Comparison of ENCODE assay signal across 8 mouse cellular contexts in genomic region chr19:6942764-6943163, GRCm38 (mm10). TPM values are rescaled to one million over a fixed set of nuclear protein-coding genes. Genes with fewer than 3 reads are reported as not detected.
DNase-seq lines count a peak whose midpoint lies in the region; ATAC-seq lines count a peak whose summit lies in the region.

No protein-coding gene starts in this region.

- DNase-seq in kidney, adult 18-20 months: no peak
- DNase-seq in natural killer cell, adult 2 months (ENCODE audit: low spot score in 2 of 2): no peak
- no peak for DNase-seq in embryo, embryonic 11 days
- no peak for DNase-seq in layer of hippocampus, adult 9-10 months (ENCODE audit: low spot score)

- H3K4me1 ChIP-seq in kidney, embryonic 15.5 days: peaks cover 31% of the 10 kb centered on the region
- H3K4me1 ChIP-seq in brown adipose tissue, adult 24 weeks (ENCODE audit: control insufficient read depth, insufficient read depth, insufficient read length, low read length): peaks cover 5% of the 10 kb centered on the region; the same call in 1 of the 2 replicates
- peaks cover 33% of the 10 kb centered on the region for H3K4me1 ChIP-seq in hindbrain, embryonic 12.5 days
- H3K4me1 ChIP-seq in midbrain, embryonic 13.5 days (replicated peaks): peaks cover 47% of the 10 kb centered on the region

- peak overlapping the region; percentile 88 for H3K4me3 ChIP-seq in kidney, embryonic 15.5 days (replicated peaks)
- peak overlapping the region; percentile 70 for H3K4me3 ChIP-seq in brown adipose tissue, adult 24 weeks (ENCODE audit: insufficient read depth, low read depth, low read length)
- peak overlapping the region; percentile 85 for H3K4me3 ChIP-seq in hindbrain, embryonic 12.5 days
- peak overlapping the region; percentile 83 for H3K4me3 ChIP-seq in midbrain, embryonic 13.5 days (replicated peaks)

- H3K9me3 ChIP-seq in kidney, embryonic 15.5 days (replicated peaks): no peaks in the 10 kb centered on the region
- no peaks in the 10 kb centered on the region for H3K9me3 ChIP-seq in hindbrain, embryonic 12.5 days (replicated peaks)
- H3K9me3 ChIP-seq in midbrain, embryonic 13.5 days: no peaks in the 10 kb centered on the region

- H3K4me2 ChIP-seq in kidney, embryonic 15.5 days: peak overlapping the region; percentile 94
- H3K4me2 ChIP-seq in hindbrain, embryonic 12.5 days (replicated peaks): peak overlapping the region; percentile 99
- peak overlapping the region; percentile 99 for H3K4me2 ChIP-seq in midbrain, embryonic 13.5 days (replicated peaks)

- peaks cover 17% of the 10 kb centered on the region; the same call in 1 of the 2 replicates for H3K36me3 ChIP-seq in kidney, embryonic 15.5 days
- no peaks in the 10 kb centered on the region for H3K36me3 ChIP-seq in hindbrain, embryonic 12.5 days
- peaks cover 10% of the 10 kb centered on the region for H3K36me3 ChIP-seq in midbrain, embryonic 13.5 days

- peak overlapping the region; percentile 99 for H3K27ac ChIP-seq in kidney, embryonic 15.5 days
- peak overlapping the region; percentile 79 for H3K27ac ChIP-seq in brown adipose tissue, adult 24 weeks (replicated peaks; ENCODE audit: low read depth, low read length)
- H3K27ac ChIP-seq in hindbrain, embryonic 12.5 days: peak overlapping the region; percentile 94
- H3K27ac ChIP-seq in midbrain, embryonic 13.5 days: peak overlapping the region; percentile 98

- no peaks in the 10 kb centered on the region for H3K27me3 ChIP-seq in kidney, embryonic 15.5 days
- peaks cover 2% of the 10 kb centered on the region; the same call in 1 of the 2 replicates for H3K27me3 ChIP-seq in hindbrain, embryonic 12.5 days
- no peaks in the 10 kb centered on the region for H3K27me3 ChIP-seq in midbrain, embryonic 13.5 days

- 27% methylated on average over 5 of the region's 5 CpGs for WGBS in kidney, embryonic 15.5 days
- 30% methylated on average over 5 of the region's 5 CpGs for WGBS in hindbrain, embryonic 12.5 days
- 21% methylated on average over 5 of the region's 5 CpGs for WGBS in midbrain, embryonic 13.5 days

- H3K9ac ChIP-seq in kidney, embryonic 15.5 days: peak overlapping the region; percentile 93
- peak overlapping the region; percentile 90 for H3K9ac ChIP-seq in hindbrain, embryonic 12.5 days
- H3K9ac ChIP-seq in midbrain, embryonic 13.5 days (replicated peaks): peak overlapping the region; percentile 96

- no peak for ATAC-seq in kidney, embryonic 15.5 days (replicated peaks; ENCODE audit: low FRiP score)
- no peak for ATAC-seq in hindbrain, embryonic 12.5 days (ENCODE audit: low FRiP score)
- peak; percentile 21 for ATAC-seq in midbrain, embryonic 13.5 days

RNA-seq across cellular contexts. Expression of gene Gpr137, which starts 0.5 kb away (rescaled TPM):
- polyA plus RNA-seq in kidney, embryonic 15.5 days (2015; fragmentation: Nextera tagmentation; extraction: Ambion mirVana): 30.4 and 32.9 TPM in 2 replicates
- 31.2 and 45.5 TPM in 2 replicates for polyA plus RNA-seq in brown adipose tissue, adult 24 weeks (2012; ENCODE audit: insufficient read depth, insufficient read length, missing spikeins)
- 40.6 and 47.6 TPM in 2 replicates for polyA plus RNA-seq in hindbrain, embryonic 12.5 days (2016; fragmentation: Nextera tagmentation; extraction: Ambion mirVana)
- 46.1 and 50.3 TPM in 2 replicates for polyA plus RNA-seq in midbrain, embryonic 13.5 days (2015; fragmentation: Nextera tagmentation; extraction: Ambion mirVana)

RNA-seq across cellular contexts. Expression of gene Bad, which starts 1.1 kb away (rescaled TPM):
- polyA plus RNA-seq in kidney, embryonic 15.5 days (2015; fragmentation: Nextera tagmentation; extraction: Ambion mirVana): 68.4 and 75.5 TPM in 2 replicates
- 47.1 and 49.4 TPM in 2 replicates for polyA plus RNA-seq in brown adipose tissue, adult 24 weeks (2012; ENCODE audit: insufficient read depth, insufficient read length, missing spikeins)
- 67.7 and 71.7 TPM in 2 replicates for polyA plus RNA-seq in hindbrain, embryonic 12.5 days (2016; fragmentation: Nextera tagmentation; extraction: Ambion mirVana)
- polyA plus RNA-seq in midbrain, embryonic 13.5 days (2015; fragmentation: Nextera tagmentation; extraction: Ambion mirVana): 75.5 and 84.3 TPM in 2 replicates

RNA-seq across cellular contexts. Expression of gene Kcnk4, which starts 8.4 kb away (rescaled TPM):
- 0.14 and 0.45 TPM in 2 replicates for polyA plus RNA-seq in kidney, embryonic 15.5 days (2015; fragmentation: Nextera tagmentation; extraction: Ambion mirVana)
- 1.6 and 1.8 TPM in 2 replicates for polyA plus RNA-seq in brown adipose tissue, adult 24 weeks (2012; ENCODE audit: insufficient read depth, insufficient read length, missing spikeins)
- 0.14 and 0.19 TPM in 2 replicates for polyA plus RNA-seq in hindbrain, embryonic 12.5 days (2016; fragmentation: Nextera tagmentation; extraction: Ambion mirVana)
- 0.28 and 0.79 TPM in 2 replicates for polyA plus RNA-seq in midbrain, embryonic 13.5 days (2015; fragmentation: Nextera tagmentation; extraction: Ambion mirVana)

RNA-seq across cellular contexts. Expression of gene Catsperz, which starts 17.6 kb away (rescaled TPM):
- 2.0 and 3.1 TPM in 2 replicates for polyA plus RNA-seq in kidney, embryonic 15.5 days (2015; fragmentation: Nextera tagmentation; extraction: Ambion mirVana)
- polyA plus RNA-seq in brown adipose tissue, adult 24 weeks (2012; ENCODE audit: insufficient read depth, insufficient read length, missing spikeins): not detected in 2 replicates
- polyA plus RNA-seq in hindbrain, embryonic 12.5 days (2016; fragmentation: Nextera tagmentation; extraction: Ambion mirVana): 0.98 TPM in 1 of 2 replicates, not detected in the other
- 0.55 TPM in 1 of 2 replicates, not detected in the other for polyA plus RNA-seq in midbrain, embryonic 13.5 days (2015; fragmentation: Nextera tagmentation; extraction: Ambion mirVana)

RNA-seq across cellular contexts. Expression of gene Esrra, which starts 21.2 kb away (rescaled TPM):
- 14.8 and 15.3 TPM in 2 replicates for polyA plus RNA-seq in kidney, embryonic 15.5 days (2015; fragmentation: Nextera tagmentation; extraction: Ambion mirVana)
- polyA plus RNA-seq in brown adipose tissue, adult 24 weeks (2012; ENCODE audit: insufficient read depth, insufficient read length, missing spikeins): 86.4 and 123 TPM in 2 replicates
- 16.0 and 16.6 TPM in 2 replicates for polyA plus RNA-seq in hindbrain, embryonic 12.5 days (2016; fragmentation: Nextera tagmentation; extraction: Ambion mirVana)
- polyA plus RNA-seq in midbrain, embryonic 13.5 days (2015; fragmentation: Nextera tagmentation; extraction: Ambion mirVana): 14.5 and 18.3 TPM in 2 replicates
